Mouse (Mus musculus): ENCODE measurements around the gene Myo1d.

GRCm38 (mm10) chr11:80585211-80585610 lies 194.6 kb downstream of the Myo1d start:
- TF ChIP-seq MYOG (IDR thresholded peaks at IDR 0.05; ENCODE audit: control insufficient read depth, extremely low read depth, insufficient read length) (no peak), CTCF (IDR thresholded peaks at IDR 0.05; ENCODE audit: control insufficient read depth, insufficient read depth, insufficient read length) (no peak), MYOD1 (IDR thresholded peaks at IDR 0.05; ENCODE audit: control insufficient read depth, insufficient read length, low read depth) (no peak)

All from C2C12 (cell line).